ENCODE assay signal across 7 mouse cellular contexts in genomic region chr6:128090985-128091832, GRCm38 (mm10). TPM values are rescaled to one million over a fixed set of nuclear protein-coding genes. Genes with fewer than 3 reads are reported as not detected.
DNase-seq lines count a peak whose midpoint lies in the region; ATAC-seq lines count a peak whose summit lies in the region.

No protein-coding gene starts in this region.

- H3K36me3 ChIP-seq in heart, embryonic 11.5 days (ENCODE audit: control insufficient read depth, insufficient read depth, low read length), result no peaks in the 10 kb centered on the region
- H3K36me3 ChIP-seq in splenic B cell, adult 2 months (ENCODE audit: control insufficient read depth, insufficient read depth, low read length, poor library complexity, severe bottlenecking), result no peaks in the 10 kb centered on the region

- H3K4me1 ChIP-seq in heart, embryonic 11.5 days (ENCODE audit: control insufficient read depth, insufficient read depth, low read length), result peaks cover 78% of the 10 kb centered on the region

- peak overlapping the region; percentile 89 for H3K27ac ChIP-seq in heart, embryonic 11.5 days (ENCODE audit: low read depth, low read length)

- WGBS in heart, embryonic 11.5 days (ENCODE audit: insufficient replicate concordance), result 23% methylated on average over 6 of the region's 6 CpGs

- 0 out of 2 replicates have a peak overlapping the region, but pooled peaks have one; percentile 55 for H3K9ac ChIP-seq in heart, embryonic 11.5 days (ENCODE audit: low read depth, low read length)

- no peaks in the 10 kb centered on the region for H3K27me3 ChIP-seq in heart, embryonic 11.5 days (ENCODE audit: control insufficient read depth, insufficient read depth, low read length)
- H3K27me3 ChIP-seq in splenic B cell, adult 2 months (ENCODE audit: control insufficient read depth, insufficient read depth, low read length, poor library complexity, severe bottlenecking), result no peaks in the 10 kb centered on the region

- H3K4me2 ChIP-seq in heart, embryonic 11.5 days, result no peak overlapping the region

- ATAC-seq in heart, embryonic 11.5 days (replicated peaks; ENCODE audit: insufficient number of reproducible peaks, low FRiP score, low TSS enrichment), result 0 out of 2 replicates have a peak, but pooled peaks have one; percentile 12
- peak; percentile 61; the same call in 1 of the 2 replicates for ATAC-seq in megakaryocyte-erythroid progenitor cell, adult 5-6 weeks (replicated peaks; ENCODE audit: low FRiP score, low TSS enrichment, poor library complexity, severe bottlenecking)

- H3K4me3 ChIP-seq in heart, embryonic 11.5 days (ENCODE audit: low read depth, low read length), result no peak overlapping the region

- DNase-seq in A20 (ENCODE audit: low read depth, low spot score), result peak; percentile 55
- DNase-seq in ES-CJ7 (ENCODE audit: low read depth, low spot score), result peak; percentile 83
- peak; percentile 66 to 83 for DNase-seq in cerebellum, postnatal 36 days
- DNase-seq in kidney, postnatal 4 days, result peak; percentile 59 to 72
- DNase-seq in splenic B cell, adult 2 months (ENCODE audit: low read depth, low spot score), result peak; percentile 44

- H3K9me3 ChIP-seq in heart, embryonic 11.5 days (replicated peaks; ENCODE audit: control insufficient read depth, low read length), result no peaks in the 10 kb centered on the region

RNA-seq across cellular contexts. Expression of gene Tspan9, which starts 52.2 kb away (rescaled TPM):
- polyA plus RNA-seq in heart, embryonic 11.5 days (2014; fragmentation: Nextera tagmentation; extraction: Ambion mirVana), result 130 and 148 TPM in 2 replicates
- total RNA-seq in megakaryocyte-erythroid progenitor cell, adult 5-6 weeks (2014; fragmentation: Nextera tagmentation), result 0.22 TPM in 1 of 2 replicates, not detected in the other
- total RNA-seq in megakaryocyte-erythroid progenitor cell, adult 5-6 weeks (2017), result 0.19 TPM in 1 of 2 replicates, not detected in the other
